Mouse (Mus musculus) brown adipose tissue, adult 24 weeks (tissue): ENCODE measurements around the gene Pdlim7. TPM values are rescaled to one million over a fixed set of nuclear protein-coding genes. Genes with fewer than 3 reads are reported as not detected.

Source experiments
- H3K27ac ChIP-seq: fragments of 200-500 bp; replicated peaks from 2 replicates; pipeline ENCODE4 v1.5.1; 2012; ENCODE audit warnings: low read depth, mild to moderate bottlenecking, low read length
- H3K4me1 ChIP-seq: fragments of 200-500 bp; 2 replicates; pipeline ENCODE4 v1.6.1; 2012; ENCODE audit warnings: low read length, mixed read lengths; ENCODE audit not compliant: control insufficient read depth, insufficient read depth, insufficient read length
- H3K4me3 ChIP-seq: fragments of 200-500 bp; 2 replicates; pipeline ENCODE4 v1.5.1; 2012; ENCODE audit warnings: low read depth, mild to moderate bottlenecking, low read length, moderate library complexity; ENCODE audit not compliant: insufficient read depth
- polyA plus RNA-seq: library from polyadenylated mRNA; stranded (reverse); fragments of >200 nt; gene quantifications from 2 replicates; pipeline ENCODE4 v1.2.4, GENCODE M21; 2012; ENCODE audit not compliant: missing spikeins, insufficient read depth, insufficient read length

The Pdlim7 gene
- polyA plus RNA-seq, 1 experiment = 8.0 TPM

- no peaks in the 10 kb centered on the region; the same call in 1 of the 2 replicates for H3K4me1 ChIP-seq
- H3K4me3 ChIP-seq = peak overlapping the region; percentile 65
- 0 out of 2 replicates have a peak overlapping the region, but pooled peaks have one; percentile 7 for H3K27ac ChIP-seq
These were observed 41.1 kb downstream of the Pdlim7 start for GRCm38 (mm10) chr13:55472132-55473022.

GRCm38 (mm10) chr13:55471819-55472131 lies 41.7 kb downstream of the Pdlim7 start:
- Histone ChIP-seq H3K4me3 (peak overlapping the region; percentile 65), H3K27ac (no peak overlapping the region), H3K4me1 (no peaks in the 10 kb centered on the region; the same call in 1 of the 2 replicates)

- peak overlapping the region; percentile 65 for H3K4me3 ChIP-seq
- H3K4me1 ChIP-seq = no peaks in the 10 kb centered on the region; the same call in 1 of the 2 replicates
- no peak overlapping the region; the same call in 1 of the 2 replicates for H3K27ac ChIP-seq
These were observed 42.2 kb downstream of the Pdlim7 start for GRCm38 (mm10) chr13:55471156-55471818.

- Histone ChIP-seq H3K4me3 (no peak overlapping the region), H3K27ac (no peak overlapping the region), H3K4me1 (no peaks in the 10 kb centered on the region; the same call in 1 of the 2 replicates)
These were observed 43.1 kb downstream of the Pdlim7 start for GRCm38 (mm10) chr13:55470372-55470771.

GRCm38 (mm10) chr13:55468851-55469560 lies 44.5 kb downstream of the Pdlim7 start:
- H3K27ac ChIP-seq = no peak overlapping the region
- H3K4me3 ChIP-seq = no peak overlapping the region
- H3K4me1 ChIP-seq = peaks cover 3% of the 10 kb centered on the region; the same call in 1 of the 2 replicates

- Histone ChIP-seq H3K4me1 (peaks cover 6% of the 10 kb centered on the region; the same call in 1 of the 2 replicates), H3K27ac (no peak overlapping the region)
These were observed 47.5 kb downstream of the Pdlim7 start for GRCm38 (mm10) chr13:55465830-55466440.

GRCm38 (mm10) chr13:55465184-55465583 lies 48.3 kb downstream of the Pdlim7 start:
- no peak overlapping the region for H3K27ac ChIP-seq
- 0 out of 2 replicates have a peak overlapping the region, but pooled peaks have one; percentile 3 for H3K4me3 ChIP-seq

More at GRCm38 (mm10) chr13:55465830-55466440, 47.5 kb downstream of the Pdlim7 start:
- no peak overlapping the region for H3K4me3 ChIP-seq

GRCm38 (mm10) chr13:55464027-55464884 lies 49.2 kb downstream of the Pdlim7 start, which contains the start of gene Prr7:
Gene Prr7 (plus strand): TSS chr13:55464267.
- peak within 1 kb of the TSS; percentile 51 for H3K4me3 ChIP-seq
- peaks cover 6% of the 10 kb centered on the region; the same call in 1 of the 2 replicates for H3K4me1 ChIP-seq
- no peak within 1 kb of the TSS for H3K27ac ChIP-seq

More at GRCm38 (mm10) chr13:55465184-55465583, 48.3 kb downstream of the Pdlim7 start:
- H3K4me1 ChIP-seq = peaks cover 6% of the 10 kb centered on the region; the same call in 1 of the 2 replicates

GRCm38 (mm10) chr13:55463399-55464026 lies 50.0 kb downstream of the Pdlim7 start:
- H3K4me3 ChIP-seq = peak overlapping the region; percentile 51
- peaks cover 6% of the 10 kb centered on the region; the same call in 1 of the 2 replicates for H3K4me1 ChIP-seq
- no peak overlapping the region for H3K27ac ChIP-seq

GRCm38 (mm10) chr13:55462965-55463364 lies 50.5 kb downstream of the Pdlim7 start:
- Histone ChIP-seq H3K4me3 (no peak overlapping the region), H3K27ac (no peak overlapping the region), H3K4me1 (peaks cover 6% of the 10 kb centered on the region; the same call in 1 of the 2 replicates)

GRCm38 (mm10) chr13:55451785-55452549 lies 61.5 kb downstream of the Pdlim7 start:
- Histone ChIP-seq H3K4me1 (peaks cover 23% of the 10 kb centered on the region), H3K4me3 (no peak overlapping the region), H3K27ac (no peak overlapping the region)

- Histone ChIP-seq H3K4me1 (peaks cover 29% of the 10 kb centered on the region), H3K4me3 (no peak overlapping the region), H3K27ac (no peak overlapping the region)
These were observed 62.2 kb downstream of the Pdlim7 start for GRCm38 (mm10) chr13:55451296-55451695.

- Histone ChIP-seq H3K27ac (no peak overlapping the region), H3K4me1 (peaks cover 32% of the 10 kb centered on the region)
These were observed 62.9 kb downstream of the Pdlim7 start for GRCm38 (mm10) chr13:55450511-55450980.

More at GRCm38 (mm10) chr13:55450511-55450980, 62.9 kb downstream of the Pdlim7 start:
- H3K4me3 ChIP-seq = no peak overlapping the region
